Mouse (Mus musculus) intestine, embryonic 16.5 days (tissue): ENCODE results near the gene Cdk15. TPM values are rescaled to one million over a fixed set of nuclear protein-coding genes. Genes with fewer than 3 reads are reported as not detected.

Experiments
- ATAC-seq: fragments of 200-750 bp; cut with Nextera tagmentation; 2 replicates; pipeline ENCODE4 v1.8.0; 2017; ENCODE audit warnings: moderate TSS enrichment, moderate library complexity
- H3K27ac ChIP-seq: fragments of 300-500 bp; sonication (generic); 2 replicates; pipeline ENCODE4 v1.5.1; 2014; ENCODE audit warnings: mild to moderate bottlenecking, low read length
- H3K27me3 ChIP-seq: fragments of 300-500 bp; sonication (generic); replicated peaks from 2 replicates; pipeline ENCODE4 v1.6.1; 2014; ENCODE audit warnings: low read length, control low read depth, mixed read lengths; ENCODE audit not compliant: control insufficient read depth, insufficient read depth
- H3K36me3 ChIP-seq: fragments of 300-500 bp; sonication (generic); 2 replicates; pipeline ENCODE4 v1.6.1; 2014; ENCODE audit warnings: low read length, control low read depth; ENCODE audit not compliant: control insufficient read depth, insufficient read depth
- H3K4me1 ChIP-seq: fragments of 300-500 bp; sonication (generic); 2 replicates; pipeline ENCODE4 v1.6.1; 2014; ENCODE audit warnings: low read length, control low read depth, mixed read lengths; ENCODE audit not compliant: control insufficient read depth, insufficient read depth
- H3K4me2 ChIP-seq: fragments of 300-500 bp; sonication (generic); 2 replicates; pipeline ENCODE4 v1.6.1; 2014; ENCODE audit warnings: low read depth, low read length, control low read depth
- H3K4me3 ChIP-seq: fragments of 300-500 bp; sonication (generic); 2 replicates; pipeline ENCODE4 v1.5.1; 2014; ENCODE audit warnings: mild to moderate bottlenecking, low read length
- H3K9ac ChIP-seq: fragments of 300-500 bp; sonication (generic); 2 replicates; pipeline ENCODE4 v1.6.1; 2014; ENCODE audit warnings: low read depth, low read length
- H3K9me3 ChIP-seq: fragments of 300-500 bp; sonication (generic); 2 replicates; pipeline ENCODE4 v1.6.1; 2016; ENCODE audit warnings: low read length, control low read depth; ENCODE audit not compliant: control insufficient read depth
- WGBS: fragments of 180-500 bp; shearing (Covaris S2); extraction: QIAGEN DNeasy Blood & Tissue Kit; methylation state at CpG from one replicate; pipeline ENCODE4 v1.1.7; 2014; 5-methylcytosine and 5-hydroxymethylcytosine counted together
- polyA plus RNA-seq: library from polyadenylated mRNA; unstranded; fragments of >200 nt; fragmentation: Nextera tagmentation; extraction: Ambion mirVana; gene quantifications from 2 replicates; pipeline ENCODE4 v1.2.1, GENCODE M21; 2015

The Cdk15 gene
- 0.26 and 0.31 TPM in 2 replicates for polyA plus RNA-seq

GRCm38 (mm10) chr1:59256751-59257231, at the start of gene Cdk15:
Gene Cdk15 (plus strand): TSS chr1:59256906.
- Histone ChIP-seq H3K27me3 (no peaks in the 10 kb centered on the region), H3K27ac (no peak within 1 kb of the TSS), H3K4me1 (no peaks in the 10 kb centered on the region), H3K9me3 (no peaks in the 10 kb centered on the region), H3K9ac (no peak within 1 kb of the TSS), H3K4me2 (peak within 1 kb of the TSS; percentile 22), H3K36me3 (no peaks in the 10 kb centered on the region), H3K4me3 (no peak within 1 kb of the TSS)
- WGBS, result 14% methylated on average over 13 of the region's 13 CpGs
- ATAC-seq, result no peak

GRCm38 (mm10) chr1:59208331-59208730, 48.4 kb upstream of the Cdk15 start:
- Histone ChIP-seq H3K4me1 (peaks cover 7% of the 10 kb centered on the region), H3K27ac (no peak overlapping the region), H3K9ac (no peak overlapping the region), H3K4me2 (no peak overlapping the region), H3K9me3 (no peaks in the 10 kb centered on the region), H3K27me3 (no peaks in the 10 kb centered on the region), H3K4me3 (no peak overlapping the region), H3K36me3 (no peaks in the 10 kb centered on the region)
- ATAC-seq, result no peak
- 83% methylated on average over 1 of the region's 1 CpGs for WGBS

DNA sequence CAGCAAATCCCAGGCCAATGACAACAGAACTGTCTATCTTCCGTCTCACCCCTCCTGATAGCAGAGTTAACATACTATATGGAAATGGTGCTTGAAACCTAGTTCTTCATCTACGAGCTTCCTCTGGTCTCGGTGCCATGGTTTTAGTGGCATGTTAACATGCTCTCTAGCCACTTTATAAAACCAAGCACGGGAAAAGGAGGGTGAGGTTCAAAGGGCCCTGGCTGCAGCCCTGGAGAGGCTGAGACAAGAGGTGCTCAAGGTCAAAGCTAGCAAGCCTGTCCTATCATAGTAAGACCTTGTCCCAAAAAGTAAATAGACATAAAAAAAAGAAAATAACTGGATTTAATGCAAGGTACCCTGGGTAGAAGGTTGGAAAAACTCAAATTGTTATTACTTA, 45.1 kb upstream of the Cdk15 start:
- Histone ChIP-seq H3K4me2 (no peak overlapping the region), H3K9ac (no peak overlapping the region), H3K9me3 (no peaks in the 10 kb centered on the region), H3K4me3 (no peak overlapping the region), H3K27me3 (no peaks in the 10 kb centered on the region), H3K27ac (peak overlapping the region; percentile 26), H3K4me1 (peaks cover 7% of the 10 kb centered on the region), H3K36me3 (peaks cover 5% of the 10 kb centered on the region; the same call in 1 of the 2 replicates)
- WGBS, result 65% methylated on average over 4 of the region's 4 CpGs
- peak; percentile 83 for ATAC-seq

DNA sequence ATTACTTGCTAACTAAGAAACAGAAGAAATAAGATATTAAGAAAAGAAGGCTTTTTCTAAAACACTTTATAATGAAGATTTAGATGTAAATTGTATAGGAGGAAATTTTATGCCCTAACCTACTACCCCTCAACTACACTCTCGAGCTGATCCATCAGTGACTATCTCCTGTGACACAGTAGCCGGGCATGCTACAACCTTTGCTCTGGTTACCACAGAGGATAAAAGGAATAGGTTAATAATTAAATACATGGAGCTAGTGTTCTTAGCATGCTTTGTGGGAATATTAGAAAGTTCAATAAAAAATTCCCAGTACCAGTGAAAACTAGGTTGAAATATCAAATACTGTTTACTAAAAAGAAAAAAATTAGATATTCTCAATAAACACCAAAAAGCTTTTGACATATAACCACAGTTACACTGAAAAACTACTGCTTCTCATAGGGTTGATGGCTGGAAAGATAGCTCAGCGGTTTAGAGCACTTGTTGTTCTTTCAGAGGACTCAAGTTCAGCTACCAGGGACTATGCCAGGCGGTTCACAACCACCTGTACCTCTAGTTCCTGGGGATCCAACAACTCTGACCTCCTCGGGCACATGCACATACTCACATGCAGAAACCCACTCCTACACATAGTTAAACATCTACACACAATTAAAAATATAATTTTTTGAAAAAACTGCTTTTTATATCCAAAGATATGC, 44.5 kb upstream of the Cdk15 start:
- peaks cover 6% of the 10 kb centered on the region; the same call in 1 of the 2 replicates for H3K36me3 ChIP-seq
- H3K9ac ChIP-seq, result no peak overlapping the region
- no peaks in the 10 kb centered on the region for H3K9me3 ChIP-seq
- peak; percentile 96 for ATAC-seq
- 61% methylated on average over 5 of the region's 5 CpGs for WGBS
- H3K4me1 ChIP-seq, result peaks cover 7% of the 10 kb centered on the region
- H3K4me3 ChIP-seq, result no peak overlapping the region
- H3K27ac ChIP-seq, result peak overlapping the region; percentile 60; the same call in 1 of the 2 replicates
- no peaks in the 10 kb centered on the region for H3K27me3 ChIP-seq
- H3K4me2 ChIP-seq, result no peak overlapping the region

- 0 out of 2 replicates have a peak, but pooled peaks have one; percentile 29 for ATAC-seq
- H3K4me3 ChIP-seq, result no peak overlapping the region
- no peak overlapping the region for H3K9ac ChIP-seq
- no CpG with 5 or more reads among the region's 1 CpGs for WGBS
- H3K4me2 ChIP-seq, result no peak overlapping the region
- peaks cover 6% of the 10 kb centered on the region; the same call in 1 of the 2 replicates for H3K36me3 ChIP-seq
- H3K27ac ChIP-seq, result 0 out of 2 replicates have a peak overlapping the region, but pooled peaks have one; percentile 60
- H3K4me1 ChIP-seq, result peaks cover 7% of the 10 kb centered on the region
- no peaks in the 10 kb centered on the region for H3K27me3 ChIP-seq
- no peaks in the 10 kb centered on the region for H3K9me3 ChIP-seq
Measured at GRCm38 (mm10) chr1:59212951-59213350, 43.8 kb upstream of the Cdk15 start.

- no peaks in the 10 kb centered on the region for H3K9me3 ChIP-seq
- no peak overlapping the region for H3K4me2 ChIP-seq
- peaks cover 6% of the 10 kb centered on the region; the same call in 1 of the 2 replicates for H3K36me3 ChIP-seq
- no peak overlapping the region for H3K9ac ChIP-seq
- H3K27ac ChIP-seq, result no peak overlapping the region
- H3K4me1 ChIP-seq, result peaks cover 7% of the 10 kb centered on the region
- no peak for ATAC-seq
- no peak overlapping the region for H3K4me3 ChIP-seq
- no peaks in the 10 kb centered on the region for H3K27me3 ChIP-seq
- 93% methylated on average over 11 of the region's 11 CpGs for WGBS
Measured at GRCm38 (mm10) chr1:59215446-59215845, 41.3 kb upstream of the Cdk15 start.

DNA sequence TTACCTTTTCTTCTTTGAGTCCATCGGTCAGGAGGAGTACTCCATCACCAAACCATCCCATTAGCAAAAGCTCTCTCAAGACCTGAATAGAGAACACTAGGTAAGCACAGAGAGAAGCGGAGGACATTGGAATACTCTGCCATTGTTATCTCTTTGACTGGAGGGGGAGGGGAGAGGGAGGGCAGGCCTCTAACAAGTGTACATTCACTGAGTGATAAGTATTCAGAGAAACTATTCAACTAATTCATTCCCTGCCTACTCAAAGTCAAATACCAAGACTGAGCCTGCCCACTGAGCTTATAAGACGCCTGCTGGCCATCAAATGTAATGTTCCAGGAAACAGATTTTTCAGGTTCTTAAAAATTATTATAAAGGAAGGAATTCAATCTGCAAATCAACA, 36.3 kb upstream of the Cdk15 start:
- Histone ChIP-seq H3K36me3 (peaks cover 6% of the 10 kb centered on the region; the same call in 1 of the 2 replicates), H3K9ac (no peak overlapping the region), H3K4me2 (no peak overlapping the region), H3K27ac (no peak overlapping the region), H3K9me3 (no peaks in the 10 kb centered on the region), H3K4me1 (no peaks in the 10 kb centered on the region), H3K4me3 (no peak overlapping the region), H3K27me3 (no peaks in the 10 kb centered on the region)
- no peak for ATAC-seq
- 82% methylated on average over 3 of the region's 3 CpGs for WGBS

DNA sequence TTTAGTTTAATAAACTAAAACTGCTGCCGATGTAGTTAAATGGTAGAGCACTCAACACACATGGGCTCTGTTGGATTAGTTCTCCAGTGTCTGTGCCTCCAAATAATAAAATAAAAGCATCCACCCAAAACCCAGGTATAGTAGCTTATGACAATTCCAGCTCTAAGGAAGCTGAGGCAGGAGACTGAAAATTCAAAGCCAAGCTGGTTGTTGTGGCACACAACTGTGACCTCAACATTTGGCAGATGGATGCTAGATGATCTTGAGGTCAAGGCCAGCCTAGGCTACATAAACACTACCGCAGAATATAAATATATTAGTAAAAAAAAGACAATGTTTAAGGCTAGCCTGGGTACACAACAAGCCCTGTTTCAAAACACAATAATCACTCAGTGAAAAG, 35.1 kb upstream of the Cdk15 start:
- 87% methylated on average over 2 of the region's 2 CpGs for WGBS
- Histone ChIP-seq H3K27me3 (no peaks in the 10 kb centered on the region), H3K4me1 (no peaks in the 10 kb centered on the region), H3K9me3 (no peaks in the 10 kb centered on the region), H3K27ac (no peak overlapping the region), H3K4me2 (no peak overlapping the region), H3K4me3 (no peak overlapping the region), H3K9ac (no peak overlapping the region), H3K36me3 (peaks cover 2% of the 10 kb centered on the region; the same call in 1 of the 2 replicates)
- ATAC-seq, result no peak

DNA sequence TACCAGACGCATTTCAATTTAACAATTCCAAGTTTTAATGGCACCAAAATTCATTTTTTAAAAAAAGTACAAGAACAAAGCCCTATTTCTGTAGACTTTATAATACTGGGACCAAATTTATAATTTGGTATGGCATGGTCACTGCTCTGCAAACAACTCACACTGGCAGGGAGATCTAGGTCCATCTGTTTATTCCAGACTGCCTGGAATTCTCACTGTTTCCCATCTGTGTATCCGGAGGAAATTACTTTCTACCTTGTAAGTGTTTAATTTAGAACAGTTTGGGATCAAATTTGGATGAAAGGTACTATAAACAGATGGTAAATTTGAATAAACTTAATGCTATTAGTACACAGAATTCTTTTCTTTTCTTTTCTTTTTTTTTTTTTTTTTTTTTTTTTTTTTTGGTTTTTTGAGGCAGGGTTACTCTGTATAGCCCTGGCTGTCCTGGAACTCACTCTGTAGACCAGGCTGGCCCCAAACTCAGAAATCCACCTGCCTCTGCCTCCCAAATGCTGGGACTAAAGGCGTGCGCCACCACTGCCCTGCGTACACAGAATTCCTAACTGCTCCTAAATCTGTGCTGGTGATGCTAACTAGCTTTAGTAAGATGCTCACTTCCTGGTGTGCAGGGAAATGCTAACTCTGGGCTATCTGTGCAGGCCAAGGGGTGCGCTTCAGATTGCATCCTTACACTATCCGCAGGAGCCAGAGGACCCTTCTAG, 34.4 kb upstream of the Cdk15 start:
- Histone ChIP-seq H3K4me2 (no peak overlapping the region), H3K27me3 (no peaks in the 10 kb centered on the region), H3K9ac (no peak overlapping the region), H3K4me3 (no peak overlapping the region), H3K9me3 (no peaks in the 10 kb centered on the region), H3K27ac (no peak overlapping the region), H3K4me1 (no peaks in the 10 kb centered on the region), H3K36me3 (no peaks in the 10 kb centered on the region)
- WGBS, result 83% methylated on average over 7 of the region's 7 CpGs
- ATAC-seq, result no peak
